Mouse (Mus musculus): ENCODE data around the gene Ddx39b. TPM values are rescaled to one million over a fixed set of nuclear protein-coding genes. Genes with fewer than 3 reads are reported as not detected.

Gene Ddx39b
- polyA plus RNA-seq, 1 experiment from 2014 or later, result 127 TPM

- WGBS, result 34% methylated on average over 9 of the region's 9 CpGs
- no peaks in the 10 kb centered on the region for H3K4me1 ChIP-seq (replicated peaks; ENCODE audit: control insufficient read depth, insufficient read depth, low read length)
- H3K4me2 ChIP-seq (replicated peaks; ENCODE audit: low read depth), result peak overlapping the region; percentile 95
- no peaks in the 10 kb centered on the region for H3K9me3 ChIP-seq (ENCODE audit: control insufficient read depth)
- H3K27me3 ChIP-seq (replicated peaks; ENCODE audit: control insufficient read depth, insufficient read depth, low read length), result peaks cover 16% of the 10 kb centered on the region
- H3K4me3 ChIP-seq (ENCODE audit: low read depth, low read length), result peak overlapping the region; percentile 47
- no peak overlapping the region for H3K9ac ChIP-seq (ENCODE audit: low read depth, low read length)
- H3K27ac ChIP-seq (ENCODE audit: low read depth, low read length), result no peak overlapping the region
- TF ChIP-seq CTCF (IDR thresholded peaks at IDR 0.05; ENCODE audit: low read depth), result no peak
- no peak for ATAC-seq
- no peaks in the 10 kb centered on the region for H3K36me3 ChIP-seq (ENCODE audit: control insufficient read depth, insufficient read depth)
Measured at GRCm38 (mm10) chr17:35196321-35196641, 45.3 kb upstream of the Ddx39b start.

DNA sequence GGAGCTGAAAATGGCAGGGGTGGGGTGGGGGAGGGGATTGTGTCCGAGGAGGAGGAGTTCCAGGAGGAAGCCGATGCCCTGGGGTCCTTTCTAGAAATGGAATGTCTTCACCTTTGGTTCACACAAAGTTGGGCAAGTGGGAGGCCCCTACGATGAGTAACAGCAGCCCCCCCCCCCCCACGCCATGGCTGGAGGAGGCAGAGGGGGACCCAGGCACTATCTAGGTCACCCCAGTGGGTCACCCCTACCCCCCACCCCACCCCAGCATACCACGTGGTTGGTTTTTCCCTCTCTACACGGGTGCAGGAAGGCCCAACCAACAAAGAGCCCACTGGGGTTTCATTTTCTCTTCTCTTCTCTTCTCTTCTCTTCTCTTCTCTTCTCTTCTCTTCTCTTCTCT is 44.4 kb upstream of the Ddx39b start:
- no peaks in the 10 kb centered on the region for H3K36me3 ChIP-seq (ENCODE audit: control insufficient read depth, insufficient read depth)
- H3K4me1 ChIP-seq (replicated peaks; ENCODE audit: control insufficient read depth, insufficient read depth, low read length), result no peaks in the 10 kb centered on the region
- H3K4me3 ChIP-seq (ENCODE audit: low read depth, low read length), result no peak overlapping the region
- no peak for TF ChIP-seq CTCF (IDR thresholded peaks at IDR 0.05; ENCODE audit: low read depth)
- H3K27ac ChIP-seq (ENCODE audit: low read depth, low read length), result no peak overlapping the region
- WGBS, result 56% methylated on average over 6 of the region's 6 CpGs
- H3K9me3 ChIP-seq (ENCODE audit: control insufficient read depth), result no peaks in the 10 kb centered on the region
- no peak for ATAC-seq
- H3K9ac ChIP-seq (ENCODE audit: low read depth, low read length), result no peak overlapping the region
- no peak overlapping the region for H3K4me2 ChIP-seq (replicated peaks; ENCODE audit: low read depth)
- peaks cover 20% of the 10 kb centered on the region for H3K27me3 ChIP-seq (replicated peaks; ENCODE audit: control insufficient read depth, insufficient read depth, low read length)

- TF ChIP-seq CTCF (IDR thresholded peaks at IDR 0.05; ENCODE audit: low read depth), result no peak
Measured at GRCm38 (mm10) chr17:35198029-35198428, 43.5 kb upstream of the Ddx39b start.

DNA sequence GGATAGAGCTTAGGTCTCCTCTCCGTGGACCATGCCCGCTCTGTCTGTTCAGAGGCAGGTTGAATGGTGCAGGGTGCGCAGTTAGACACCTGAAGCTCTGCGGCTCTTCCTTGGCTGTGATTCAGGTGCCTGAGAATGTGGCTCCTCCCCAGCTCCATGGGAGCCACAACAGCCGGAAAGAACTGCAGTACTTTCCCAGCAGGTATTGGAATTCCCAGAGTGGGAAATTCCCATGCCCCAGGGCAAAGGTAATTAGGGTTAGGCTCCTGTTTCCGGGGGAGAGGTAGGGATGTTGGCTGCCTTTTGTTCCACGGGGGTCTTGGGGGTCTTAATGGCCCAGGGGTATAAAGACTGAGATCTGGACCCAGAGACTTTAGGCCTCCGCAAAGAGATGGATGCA is 42.6 kb upstream of the Ddx39b start:
- 35% methylated on average over 8 of the region's 8 CpGs for WGBS
- ATAC-seq, result no peak
- H3K27me3 ChIP-seq (replicated peaks; ENCODE audit: control insufficient read depth, insufficient read depth, low read length), result peaks cover 25% of the 10 kb centered on the region

More at GRCm38 (mm10) chr17:35198029-35198428, 43.5 kb upstream of the Ddx39b start:
- Histone ChIP-seq H3K27ac (ENCODE audit: low read depth, low read length) (no peak overlapping the region), H3K4me2 (replicated peaks; ENCODE audit: low read depth) (no peak overlapping the region), H3K9ac (ENCODE audit: low read depth, low read length) (no peak overlapping the region), H3K9me3 (ENCODE audit: control insufficient read depth) (no peaks in the 10 kb centered on the region), H3K27me3 (replicated peaks; ENCODE audit: control insufficient read depth, insufficient read depth, low read length) (peaks cover 24% of the 10 kb centered on the region), H3K36me3 (ENCODE audit: control insufficient read depth, insufficient read depth) (no peaks in the 10 kb centered on the region), H3K4me1 (replicated peaks; ENCODE audit: control insufficient read depth, insufficient read depth, low read length) (no peaks in the 10 kb centered on the region), H3K4me3 (ENCODE audit: low read depth, low read length) (no peak overlapping the region)
- no peak for ATAC-seq
- 63% methylated on average over 7 of the region's 7 CpGs for WGBS

GRCm38 (mm10) chr17:35200398-35200797 is 41.1 kb upstream of the Ddx39b start:
- H3K4me2 ChIP-seq (replicated peaks; ENCODE audit: low read depth), result no peak overlapping the region
- H3K27me3 ChIP-seq (replicated peaks; ENCODE audit: control insufficient read depth, insufficient read depth, low read length), result peaks cover 25% of the 10 kb centered on the region
- H3K27ac ChIP-seq (ENCODE audit: low read depth, low read length), result no peak overlapping the region
- no peak for ATAC-seq
- 78% methylated on average over 11 of the region's 11 CpGs for WGBS
- no peaks in the 10 kb centered on the region for H3K4me1 ChIP-seq (replicated peaks; ENCODE audit: control insufficient read depth, insufficient read depth, low read length)
- H3K9me3 ChIP-seq (ENCODE audit: control insufficient read depth), result no peaks in the 10 kb centered on the region
- no peak overlapping the region for H3K4me3 ChIP-seq (ENCODE audit: low read depth, low read length)
- H3K36me3 ChIP-seq (ENCODE audit: control insufficient read depth, insufficient read depth), result no peaks in the 10 kb centered on the region
- no peak for TF ChIP-seq CTCF (IDR thresholded peaks at IDR 0.05; ENCODE audit: low read depth)
- no peak overlapping the region for H3K9ac ChIP-seq (ENCODE audit: low read depth, low read length)

More for the DNA sequence above, 42.6 kb upstream of the Ddx39b start:
- Histone ChIP-seq H3K9me3 (ENCODE audit: control insufficient read depth) (no peaks in the 10 kb centered on the region), H3K4me3 (ENCODE audit: low read depth, low read length) (no peak overlapping the region), H3K9ac (ENCODE audit: low read depth, low read length) (no peak overlapping the region), H3K4me1 (replicated peaks; ENCODE audit: control insufficient read depth, insufficient read depth, low read length) (no peaks in the 10 kb centered on the region), H3K27ac (ENCODE audit: low read depth, low read length) (no peak overlapping the region), H3K36me3 (ENCODE audit: control insufficient read depth, insufficient read depth) (no peaks in the 10 kb centered on the region), H3K4me2 (replicated peaks; ENCODE audit: low read depth) (no peak overlapping the region)
- no peak for TF ChIP-seq CTCF (IDR thresholded peaks at IDR 0.05; ENCODE audit: low read depth)

- 0 out of 2 replicates have a peak overlapping the region, but pooled peaks have one; percentile 9 for H3K4me3 ChIP-seq (ENCODE audit: low read depth, low read length)
- no peak for ATAC-seq
- H3K36me3 ChIP-seq (ENCODE audit: control insufficient read depth, insufficient read depth), result no peaks in the 10 kb centered on the region
- no peak overlapping the region for H3K9ac ChIP-seq (ENCODE audit: low read depth, low read length)
- H3K27ac ChIP-seq (ENCODE audit: low read depth, low read length), result no peak overlapping the region
- H3K27me3 ChIP-seq (replicated peaks; ENCODE audit: control insufficient read depth, insufficient read depth, low read length), result peaks cover 20% of the 10 kb centered on the region
- TF ChIP-seq CTCF (IDR thresholded peaks at IDR 0.05; ENCODE audit: low read depth), result no peak
- H3K4me1 ChIP-seq (replicated peaks; ENCODE audit: control insufficient read depth, insufficient read depth, low read length), result no peaks in the 10 kb centered on the region
- no peaks in the 10 kb centered on the region for H3K9me3 ChIP-seq (ENCODE audit: control insufficient read depth)
- 61% methylated on average over 11 of the region's 11 CpGs for WGBS
- no peak overlapping the region for H3K4me2 ChIP-seq (replicated peaks; ENCODE audit: low read depth)
Measured at GRCm38 (mm10) chr17:35201128-35201527, 40.4 kb upstream of the Ddx39b start.

GRCm38 (mm10) chr17:35201787-35202186 is 39.8 kb upstream of the Ddx39b start, which contains the start of gene Tnf:
Gene Tnf (minus strand): TSS chr17:35202007.
- Histone ChIP-seq H3K27me3 (replicated peaks; ENCODE audit: control insufficient read depth, insufficient read depth, low read length) (peaks cover 16% of the 10 kb centered on the region), H3K4me1 (replicated peaks; ENCODE audit: control insufficient read depth, insufficient read depth, low read length) (no peaks in the 10 kb centered on the region), H3K4me2 (replicated peaks; ENCODE audit: low read depth) (peak within 1 kb of the TSS; percentile 45), H3K36me3 (ENCODE audit: control insufficient read depth, insufficient read depth) (no peaks in the 10 kb centered on the region), H3K9ac (ENCODE audit: low read depth, low read length) (0 out of 2 replicates have a peak within 1 kb of the TSS, but pooled peaks have one; percentile 26), H3K9me3 (ENCODE audit: control insufficient read depth) (no peaks in the 10 kb centered on the region), H3K4me3 (ENCODE audit: low read depth, low read length) (0 out of 2 replicates have a peak within 1 kb of the TSS, but pooled peaks have one; percentile 9), H3K27ac (ENCODE audit: low read depth, low read length) (no peak within 1 kb of the TSS)
- ATAC-seq, result no peak
- TF ChIP-seq CTCF (IDR thresholded peaks at IDR 0.05; ENCODE audit: low read depth), result no peak
- 24% methylated on average over 13 of the region's 13 CpGs for WGBS
